In genomic region chr7:49209526-49209925, GRCm38 (mm10) we compare ENCODE assay signal across 9 mouse cellular contexts.
DNase-seq lines count a peak whose midpoint lies in the region; ATAC-seq and TF ChIP-seq lines count a peak whose summit lies in the region.
"Had no signal": no experiment of that assay in that cellular context is flagged by ENCODE, and none has a peak within 500 bp of the region (broad histone marks: within the 10 kb centered on the region; RNA-seq: fewer than 3 reads in every experiment).

No protein-coding gene starts in this region.

- H3K4me2 ChIP-seq in kidney, embryonic 14.5 days (replicated peaks; ENCODE audit: low read depth, low read length), result no peak overlapping the region
- H3K4me2 ChIP-seq in embryonic facial prominence, embryonic 14.5 days (ENCODE audit: low read depth, low read length), result no peak overlapping the region
- no peak overlapping the region for H3K4me2 ChIP-seq in neural tube, embryonic 14.5 days (ENCODE audit: low read depth, low read length)
- H3K4me2 ChIP-seq: lung, embryonic 14.5 days had no signal

- no peaks in the 10 kb centered on the region for H3K27me3 ChIP-seq in kidney, embryonic 14.5 days (ENCODE audit: control insufficient read depth, insufficient read depth, low read length)
- H3K27me3 ChIP-seq in embryonic facial prominence, embryonic 14.5 days (replicated peaks; ENCODE audit: control insufficient read depth, insufficient read depth, low read length), result no peaks in the 10 kb centered on the region
- no peaks in the 10 kb centered on the region for H3K27me3 ChIP-seq in kidney, adult 2 months (replicated peaks; ENCODE audit: control insufficient read depth, insufficient read depth, low read length)
- H3K27me3 ChIP-seq in neural tube, embryonic 14.5 days (ENCODE audit: control insufficient read depth, insufficient read depth, low read length), result no peaks in the 10 kb centered on the region

- WGBS in kidney, embryonic 14.5 days, result 75% methylated on average over 7 of the region's 7 CpGs
- 65% methylated on average over 7 of the region's 7 CpGs for WGBS in embryonic facial prominence, embryonic 14.5 days
- 68% methylated on average over 7 of the region's 7 CpGs for WGBS in kidney, adult 2 months
- WGBS in neural tube, embryonic 14.5 days, result 30% methylated on average over 7 of the region's 7 CpGs

- DNase-seq in kidney, adult 11 months, result peak; percentile 46
- DNase-seq in embryonic facial prominence, embryonic 14.5 days (ENCODE audit: low spot score), result peak; percentile 37
- DNase-seq in kidney, adult 2 months, result peak; percentile 78
- DNase-seq in right cerebral cortex, postnatal 36 days (ENCODE audit: low spot score in 2 of 2), result no peak
- DNase-seq in layer of hippocampus, adult 9-11 months, result no peak
- no peak for DNase-seq in cerebellum, postnatal 14 days
- DNase-seq: lung, embryonic 14.5 days had no signal

- H3K27ac ChIP-seq in kidney, embryonic 14.5 days (ENCODE audit: low read depth, low read length), result no peak overlapping the region
- no peak overlapping the region for H3K27ac ChIP-seq in embryonic facial prominence, embryonic 14.5 days (replicated peaks; ENCODE audit: low read depth, low read length)
- peak overlapping the region; percentile 52 for H3K27ac ChIP-seq in kidney, adult 2 months (ENCODE audit: insufficient read depth, low read depth, low read length)
- H3K27ac ChIP-seq in neural tube, embryonic 14.5 days (ENCODE audit: low read depth, low read length), result no peak overlapping the region

- no peak overlapping the region for H3K9ac ChIP-seq in kidney, embryonic 14.5 days (ENCODE audit: low read depth, low read length)
- no peak overlapping the region for H3K9ac ChIP-seq in embryonic facial prominence, embryonic 14.5 days (ENCODE audit: low read depth, low read length)
- no peak overlapping the region for H3K9ac ChIP-seq in neural tube, embryonic 14.5 days (replicated peaks; ENCODE audit: low read depth, low read length)
- H3K9ac ChIP-seq: lung, embryonic 14.5 days had no signal

- no peaks in the 10 kb centered on the region for H3K9me3 ChIP-seq in kidney, embryonic 14.5 days (ENCODE audit: control insufficient read depth, low read length)
- no peaks in the 10 kb centered on the region for H3K9me3 ChIP-seq in embryonic facial prominence, embryonic 14.5 days (ENCODE audit: control insufficient read depth, low read length)
- no peaks in the 10 kb centered on the region for H3K9me3 ChIP-seq in neural tube, embryonic 14.5 days (ENCODE audit: control insufficient read depth, low read length)

- H3K4me1 ChIP-seq in kidney, embryonic 14.5 days (ENCODE audit: control insufficient read depth, insufficient read depth, low read length), result no peaks in the 10 kb centered on the region
- no peaks in the 10 kb centered on the region for H3K4me1 ChIP-seq in embryonic facial prominence, embryonic 14.5 days (ENCODE audit: control insufficient read depth, insufficient read depth, low read length)
- no peaks in the 10 kb centered on the region for H3K4me1 ChIP-seq in kidney, adult 2 months (ENCODE audit: control insufficient read depth, insufficient read depth, low read length)
- H3K4me1 ChIP-seq in neural tube, embryonic 14.5 days (ENCODE audit: control insufficient read depth, insufficient read depth, low read length), result peaks cover 4% of the 10 kb centered on the region; the same call in 1 of the 2 replicates

- no peaks in the 10 kb centered on the region for H3K36me3 ChIP-seq in kidney, embryonic 14.5 days (ENCODE audit: control insufficient read depth, insufficient read depth, low read length)
- no peaks in the 10 kb centered on the region for H3K36me3 ChIP-seq in embryonic facial prominence, embryonic 14.5 days (ENCODE audit: control insufficient read depth, insufficient read depth, low read length)
- no peaks in the 10 kb centered on the region for H3K36me3 ChIP-seq in kidney, adult 2 months (ENCODE audit: control insufficient read depth, insufficient read depth, low read length)
- no peaks in the 10 kb centered on the region for H3K36me3 ChIP-seq in neural tube, embryonic 14.5 days (ENCODE audit: control insufficient read depth, insufficient read depth, low read length)

- TF ChIP-seq CTCF in kidney, adult 2 months (conservative IDR thresholded peaks at IDR 0.05; ENCODE audit: insufficient read depth, insufficient read length, low read depth, low read length), result no peak

- no peak for TF ChIP-seq POLR2A in kidney, adult 2 months (IDR thresholded peaks at IDR 0.05; ENCODE audit: low read depth, low read length)

- ATAC-seq in kidney, embryonic 14.5 days (ENCODE audit: low FRiP score, low TSS enrichment), result no peak
- ATAC-seq in embryonic facial prominence, embryonic 14.5 days (ENCODE audit: low read depth), result no peak
- ATAC-seq in neural tube, embryonic 14.5 days (ENCODE audit: low read depth), result peak; percentile 49; the same call in 1 of the 2 replicates

- no peak overlapping the region for H3K4me3 ChIP-seq in kidney, embryonic 14.5 days (ENCODE audit: low read length)
- H3K4me3 ChIP-seq in embryonic facial prominence, embryonic 14.5 days (ENCODE audit: low read depth, low read length), result no peak overlapping the region
- H3K4me3 ChIP-seq in kidney, adult 2 months (ENCODE audit: insufficient read depth, low read depth, low read length), result no peak overlapping the region
- no peak overlapping the region for H3K4me3 ChIP-seq in neural tube, embryonic 14.5 days (ENCODE audit: low read depth, low read length)

Comparison
In these comparisons a context has a peak if more than half of its experiments do, and no peak if none do; other contexts are left out.
1. DNase-seq: peak in kidney, adult 11 months (single experiment), embryonic facial prominence, embryonic 14.5 days (single experiment) and kidney, adult 2 months (single experiment); none in right cerebral cortex, postnatal 36 days (0 of 2), layer of hippocampus, adult 9-11 months (single experiment) and cerebellum, postnatal 14 days (0 of 2).